In the genomic region with DNA sequence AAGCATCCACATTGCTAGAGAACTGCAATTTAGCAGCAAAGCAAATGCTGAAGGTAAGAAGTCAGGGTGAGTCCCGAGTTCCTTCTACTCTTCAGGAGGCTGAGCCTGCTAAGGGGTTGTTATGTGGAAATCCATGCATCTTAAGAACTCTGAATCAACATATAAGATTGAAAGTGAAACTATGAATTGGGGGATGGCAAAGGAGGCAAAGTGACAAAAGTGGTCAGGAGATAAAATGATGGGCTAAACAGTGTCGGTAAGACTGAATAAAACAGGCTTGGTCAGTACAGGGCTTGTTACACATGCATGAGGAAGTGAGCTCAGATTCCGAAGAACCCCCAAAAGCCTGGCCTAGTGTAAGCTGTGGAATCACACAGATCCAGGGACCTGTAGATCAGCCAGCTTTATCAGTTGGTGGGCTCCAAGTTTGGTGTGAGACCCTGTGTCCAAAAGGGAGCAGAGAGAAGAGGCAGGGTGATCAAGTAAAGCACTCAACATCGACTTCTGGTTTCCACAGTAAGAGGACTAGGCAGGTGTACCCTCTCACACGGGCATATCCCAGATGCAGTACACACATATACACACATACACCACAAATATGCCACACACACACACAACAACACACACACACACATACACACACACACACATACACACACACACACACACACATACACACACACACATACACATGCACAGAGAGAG, we compare ENCODE assay signal across 20 mouse cellular contexts.
A peak's percentile ranks its signal among the peaks of the same experiment; 100 is the strongest.
DNase-seq lines count a peak whose midpoint lies in the region; ATAC-seq and TF ChIP-seq lines count a peak whose summit lies in the region.
"Had no signal": no experiment of that assay in that cellular context is flagged by ENCODE, and none has a peak within 500 bp of the region (broad histone marks: within the 10 kb centered on the region; RNA-seq: fewer than 3 reads in every experiment).

No protein-coding gene starts in this region.

- TF ChIP-seq EP300 in MEL (IDR thresholded peaks at IDR 0.05; ENCODE audit: low read depth in 1 of 2, low read length in 2 of 2): no peak

- no peaks in the 10 kb centered on the region for H3K9me3 ChIP-seq in MEL (replicated peaks; ENCODE audit: insufficient read depth, low read length)
- H3K9me3 ChIP-seq in hindbrain, embryonic 14.5 days (ENCODE audit: control insufficient read depth, low read length): no peaks in the 10 kb centered on the region
- H3K9me3 ChIP-seq: embryonic facial prominence, embryonic 12.5 days; forebrain, embryonic 15.5 days; heart, embryonic 15.5 days had no signal

- peak; percentile 66 for ATAC-seq in megakaryocyte, adult 5-6 weeks (ENCODE audit: poor library complexity, severe bottlenecking)
- no peak for ATAC-seq in hindbrain, embryonic 14.5 days (ENCODE audit: low FRiP score)
- ATAC-seq: forebrain, embryonic 15.5 days; hindbrain, embryonic 16.5 days; inflammation-experienced regulatory T-cells, adult 6 months had no signal

- H3K79me2 ChIP-seq in MEL (ENCODE audit: control insufficient read depth, insufficient read depth, low read length, poor library complexity) (no peaks in the 10 kb centered on the region), myocyte (ENCODE audit: control insufficient read depth, insufficient read depth) (no peaks in the 10 kb centered on the region)

- intact Hi-C loops in gastrocnemius, postnatal 36 days (cut with DNase I): no loop called here

- no peak for TF ChIP-seq POLR2A in cerebellum, adult 2 months (IDR thresholded peaks at IDR 0.05; ENCODE audit: borderline replicate concordance, insufficient read depth, low read length)
- no peak for TF ChIP-seq POLR2A in MEL (IDR thresholded peaks at IDR 0.05; ENCODE audit: control insufficient read depth in 1 of 2, insufficient read depth in 1 of 2, low read depth in 1 of 2, low read length in 2 of 2, poor library complexity in 1 of 2)
- TF ChIP-seq POLR2A in myocyte (IDR thresholded peaks at IDR 0.05; ENCODE audit: insufficient read length, low read depth): no peak

- H3K4me1 ChIP-seq in cerebellum, adult 2 months (ENCODE audit: control insufficient read depth, insufficient read depth, low read length): peaks cover 2% of the 10 kb centered on the region; the same call in 1 of the 2 replicates
- no peaks in the 10 kb centered on the region for H3K4me1 ChIP-seq in MEL (ENCODE audit: control insufficient read depth in 1 of 2, insufficient read depth in 2 of 2, low read length in 2 of 2)
- H3K4me1 ChIP-seq in hindbrain, embryonic 14.5 days (replicated peaks; ENCODE audit: control insufficient read depth, insufficient read depth, low read length): no peaks in the 10 kb centered on the region
- H3K4me1 ChIP-seq: embryonic facial prominence, embryonic 12.5 days; forebrain, embryonic 15.5 days; heart, embryonic 15.5 days had no signal

- H3K36me3 ChIP-seq in MEL (ENCODE audit: control insufficient read depth in 1 of 2, insufficient read depth in 2 of 2, low read length in 2 of 2) (peaks cover 0 to 2% of the 10 kb centered on the region in 2 experiments; a peak in 1 of 4 replicates), myocyte (ENCODE audit: control insufficient read depth, insufficient read depth) (no peaks in the 10 kb centered on the region)
- H3K36me3 ChIP-seq in hindbrain, embryonic 14.5 days (replicated peaks; ENCODE audit: control insufficient read depth, insufficient read depth): no peaks in the 10 kb centered on the region
- H3K36me3 ChIP-seq: embryonic facial prominence, embryonic 12.5 days; forebrain, embryonic 15.5 days; heart, embryonic 15.5 days had no signal

- no peak for TF ChIP-seq CTCF in cerebellum, adult 2 months (IDR thresholded peaks at IDR 0.05; ENCODE audit: borderline replicate concordance, insufficient read depth, low read depth, low read length)
- no peak for TF ChIP-seq CTCF in MEL (IDR thresholded peaks at IDR 0.05 in 2 of 3, conservative IDR thresholded peaks at IDR 0.05 in 1 of 3; ENCODE audit: control insufficient read depth in 1 of 3, insufficient read depth in 1 of 3, low read depth in 2 of 3, low read length in 3 of 3, poor library complexity in 1 of 3, severe bottlenecking in 1 of 3)

- no peaks in the 10 kb centered on the region for H3K27me3 ChIP-seq in cerebellum, adult 2 months (ENCODE audit: control insufficient read depth, insufficient read depth, low read length)
- H3K27me3 ChIP-seq in MEL (ENCODE audit: control insufficient read depth in 1 of 2, insufficient read depth in 2 of 2, low read length in 2 of 2) (no peaks in the 10 kb centered on the region), myocyte (ENCODE audit: control insufficient read depth, insufficient read depth, insufficient read length) (no peaks in the 10 kb centered on the region)
- no peaks in the 10 kb centered on the region for H3K27me3 ChIP-seq in hindbrain, embryonic 14.5 days (ENCODE audit: control insufficient read depth, insufficient read depth, low read length)
- H3K27me3 ChIP-seq: embryonic facial prominence, embryonic 12.5 days; forebrain, embryonic 15.5 days; heart, embryonic 15.5 days had no signal

- H3ac ChIP-seq in myocyte (ENCODE audit: control insufficient read depth, insufficient read length): no peak overlapping the region

- H3K9ac ChIP-seq in MEL (ENCODE audit: control insufficient read depth, low read depth, low read length, poor library complexity, severe bottlenecking): peak overlapping the region; percentile 43
- H3K9ac ChIP-seq in hindbrain, embryonic 14.5 days: no peak overlapping the region
- H3K9ac ChIP-seq: embryonic facial prominence, embryonic 12.5 days; forebrain, embryonic 15.5 days; heart, embryonic 15.5 days had no signal

- H3K4me3 ChIP-seq in cerebellum, adult 2 months (replicated peaks; ENCODE audit: insufficient read depth, low read depth, low read length): no peak overlapping the region
- peak overlapping the region; percentile 37 to 55 for H3K4me3 ChIP-seq in MEL (ENCODE audit: control insufficient read depth in 1 of 2, insufficient read depth in 1 of 2, low read depth in 2 of 2, low read length in 2 of 2)
- no peak overlapping the region for H3K4me3 ChIP-seq in myocyte
- H3K4me3 ChIP-seq in hindbrain, embryonic 14.5 days (replicated peaks; ENCODE audit: low read length): no peak overlapping the region
- H3K4me3 ChIP-seq: embryonic facial prominence, embryonic 12.5 days; forebrain, embryonic 15.5 days; heart, embryonic 15.5 days had no signal

- 80% methylated on average over 5 of the region's 5 CpGs for WGBS in cerebellum, adult 2 months
- 92% methylated on average over 5 of the region's 5 CpGs for WGBS in hindbrain, embryonic 14.5 days

- no peak for DNase-seq in cerebellum, adult 2 months
- no peak for DNase-seq in cerebellum, postnatal 14 days
- peak; percentile 34 for DNase-seq in MEL (ENCODE audit: low read depth, low spot score)
- no peak for DNase-seq in gastrocnemius, postnatal 36 days
- no peak for DNase-seq in hindbrain, embryonic 14.5 days (ENCODE audit: low spot score)
- DNase-seq: adrenal gland, adult 2 months; adrenal gland, postnatal 25 days; cerebellum, adult 18-20 months; cerebellum, postnatal 10 days; gastrocnemius, postnatal 25 days; heart, adult 18-20 months; heart, postnatal 14 days had no signal

- no peak for TF ChIP-seq RAD21 in MEL (IDR thresholded peaks at IDR 0.05; ENCODE audit: low read depth, low read length)

- peak overlapping the region; percentile 60 for H3K4me2 ChIP-seq in myocyte (ENCODE audit: low read depth)
- H3K4me2 ChIP-seq in hindbrain, embryonic 14.5 days (replicated peaks): no peak overlapping the region
- H3K4me2 ChIP-seq: embryonic facial prominence, embryonic 12.5 days; forebrain, embryonic 15.5 days; heart, embryonic 11.5 days; heart, embryonic 15.5 days had no signal

- H3K27ac ChIP-seq in cerebellum, adult 2 months (ENCODE audit: insufficient read depth, low read length): peak overlapping the region; percentile 36; the same call in 1 of the 2 replicates
- H3K27ac ChIP-seq in MEL (ENCODE audit: control insufficient read depth, low read depth, low read length): no peak overlapping the region
- no peak overlapping the region for H3K27ac ChIP-seq in hindbrain, embryonic 14.5 days
- H3K27ac ChIP-seq: embryonic facial prominence, embryonic 12.5 days; forebrain, embryonic 15.5 days; heart, embryonic 15.5 days had no signal

TF ChIP-seq in MEL, 35 proteins besides CTCF, POLR2A, EP300 and RAD21 (continues in another document):
- TF ChIP-seq ZNF384 (IDR thresholded peaks at IDR 0.05; ENCODE audit: low read depth, low read length): no peak
- no peak for TF ChIP-seq ZC3H11A (IDR thresholded peaks at IDR 0.05; ENCODE audit: low read depth, low read length)
- no peak for TF ChIP-seq TAL1 (IDR thresholded peaks at IDR 0.05; ENCODE audit: low read length)
- TF ChIP-seq GABPA (IDR thresholded peaks at IDR 0.05; ENCODE audit: low read depth, low read length): no peak
- no peak for TF ChIP-seq TBP (IDR thresholded peaks at IDR 0.05; ENCODE audit: low read depth, low read length)
- no peak for TF ChIP-seq ELF1 (IDR thresholded peaks at IDR 0.05; ENCODE audit: low read depth, low read length)
- TF ChIP-seq ETS1 (IDR thresholded peaks at IDR 0.05; ENCODE audit: low read depth, low read length): no peak
- TF ChIP-seq USF2 (IDR thresholded peaks at IDR 0.05; ENCODE audit: borderline replicate concordance in 1 of 2, insufficient read depth in 1 of 2, low read depth in 1 of 2, low read length in 2 of 2): no peak
- no peak for TF ChIP-seq MYC (IDR thresholded peaks at IDR 0.05; ENCODE audit: low read depth, low read length)
- no peak for TF ChIP-seq CHD1 (IDR thresholded peaks at IDR 0.05; ENCODE audit: low read depth, low read length)
- TF ChIP-seq POLR2AphosphoS2 (IDR thresholded peaks at IDR 0.05; ENCODE audit: low read length): no peak
- TF ChIP-seq MAX (IDR thresholded peaks at IDR 0.05; ENCODE audit: low read length): no peak

TF ChIP-seq in myocyte, 11 proteins besides CTCF, POLR2A, EP300 and RAD21:
- TF ChIP-seq TCF3 (IDR thresholded peaks at IDR 0.05; ENCODE audit: insufficient read length, low read depth): no peak
- TF ChIP-seq MAX (IDR thresholded peaks at IDR 0.05; ENCODE audit: low read depth): no peak
- TF ChIP-seq POLR2AphosphoS2 (IDR thresholded peaks at IDR 0.05; ENCODE audit: insufficient read length, low read depth): no peak
- no peak for TF ChIP-seq USF1 (IDR thresholded peaks at IDR 0.05; ENCODE audit: low read depth)
- TF ChIP-seq SRF (IDR thresholded peaks at IDR 0.05; ENCODE audit: control insufficient read depth, insufficient read length, low read depth): no peak
- no peak for TF ChIP-seq REST (IDR thresholded peaks at IDR 0.05; ENCODE audit: insufficient read depth, insufficient read length)
- no peak for TF ChIP-seq E2F4 (IDR thresholded peaks at IDR 0.05; ENCODE audit: insufficient read depth)

Comparison
In these comparisons a context has a peak if more than half of its experiments do, and no peak if none do; other contexts are left out.
1. H3K4me3 ChIP-seq: peak in MEL (2 of 2); none in cerebellum, adult 2 months (single experiment), myocyte (single experiment) and hindbrain, embryonic 14.5 days (single experiment).